Comparison of ENCODE assay signal across 9 mouse cellular contexts in the genomic region with DNA sequence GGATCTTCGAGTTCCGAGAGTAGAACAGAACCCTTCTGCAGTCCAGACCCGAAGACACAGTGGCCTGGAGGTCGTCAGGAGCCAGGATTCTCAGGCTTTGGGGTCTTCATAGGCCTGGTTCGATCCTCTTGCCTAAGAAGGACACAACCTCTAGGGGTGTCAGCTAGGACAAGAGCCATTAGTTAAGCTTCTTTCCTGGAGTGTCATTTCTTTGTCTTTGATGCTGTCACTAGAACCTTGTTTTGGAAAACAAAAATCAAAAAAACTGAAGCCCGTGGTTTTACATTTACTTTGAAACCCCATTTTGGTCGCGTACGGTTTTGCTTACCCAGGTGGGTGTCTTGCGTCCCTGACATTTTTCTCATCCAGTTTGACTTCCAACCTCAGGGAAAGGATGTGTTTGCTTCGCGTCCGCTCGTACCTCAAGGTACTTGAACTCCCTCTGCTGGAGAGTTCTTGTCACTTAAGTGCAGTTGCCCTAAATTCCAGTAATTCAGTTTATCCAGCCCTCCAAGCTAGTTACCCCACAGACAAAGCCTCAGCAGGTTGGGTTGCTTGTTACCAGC. TPM values are rescaled to one million over a fixed set of nuclear protein-coding genes. Genes with fewer than 3 reads are reported as not detected.
A peak's percentile ranks its signal among the peaks of the same experiment; 100 is the strongest.
DNase-seq lines count a peak whose midpoint lies in the region; ATAC-seq lines count a peak whose summit lies in the region.
"Had no signal": no experiment of that assay in that cellular context is flagged by ENCODE, and none has a peak within 500 bp of the region (broad histone marks: within the 10 kb centered on the region; RNA-seq: fewer than 3 reads in every experiment).

No protein-coding gene starts in this region.

- H3K9ac ChIP-seq in intestine, embryonic 15.5 days: peak overlapping the region; percentile 65

- peak; percentile 15 for DNase-seq in ovary, postnatal 36 days (ENCODE audit: low spot score)
- DNase-seq in ovary, postnatal 10 days (ENCODE audit: low spot score): no peak
- DNase-seq in cerebellum, postnatal 10 days: peak; percentile 74 to 87
- DNase-seq in frontal cortex, postnatal 14 days (ENCODE audit: low spot score in 2 of 2): peak; percentile 22 to 40
- peak; percentile 63 to 77 for DNase-seq in left cerebral cortex, postnatal 25 days (ENCODE audit: low spot score in 2 of 2)
- peak; percentile 59 for DNase-seq in spleen, adult 12 weeks (ENCODE audit: low spot score)

- peak overlapping the region; percentile 81 for H3K4me3 ChIP-seq in intestine, embryonic 15.5 days (replicated peaks)

- WGBS in intestine, embryonic 15.5 days: under 1% methylated on average over 14 of the region's 14 CpGs

- peaks cover 5% of the 10 kb centered on the region; the same call in 1 of the 2 replicates for H3K4me1 ChIP-seq in intestine, embryonic 15.5 days (replicated peaks)

- peak overlapping the region; percentile 62 for H3K4me2 ChIP-seq in intestine, embryonic 15.5 days (replicated peaks)

- 0 out of 2 replicates have a peak, but pooled peaks cover 4% of the 10 kb centered on the region for H3K36me3 ChIP-seq in intestine, embryonic 15.5 days

- no peaks in the 10 kb centered on the region for H3K27me3 ChIP-seq in intestine, embryonic 15.5 days (replicated peaks)

- ATAC-seq in intestine, embryonic 15.5 days: peak; percentile 69
- peak; percentile 69 for ATAC-seq in megakaryocyte-erythroid progenitor cell, adult 5-6 weeks (replicated peaks; ENCODE audit: low FRiP score, low TSS enrichment, poor library complexity, severe bottlenecking)

- intact Hi-C loops in left cerebral cortex, postnatal 25 days (cut with DNase I): loop anchor here (1.0 to 5.0 kb wide), 2 partner anchors 19 to 40 kb away; partner anchors contain the start of gene Stat2

- peak overlapping the region; percentile 90 for H3K27ac ChIP-seq in intestine, embryonic 15.5 days

- H3K9me3 ChIP-seq in intestine, embryonic 15.5 days: no peaks in the 10 kb centered on the region

RNA-seq across cellular contexts. Expression of gene Timeless, which starts 0.6 kb away (rescaled TPM):
- polyA plus RNA-seq in intestine, embryonic 15.5 days (2015; fragmentation: Nextera tagmentation; extraction: Ambion mirVana): 40.8 and 41.3 TPM in 2 replicates
- 1 to 10 TPM; 6.8 to 8.3 TPM for total RNA-seq in left cerebral cortex, postnatal 25 days (2021)
- 104 and 125 TPM in 2 replicates for total RNA-seq in megakaryocyte-erythroid progenitor cell, adult 5-6 weeks (2014; fragmentation: Nextera tagmentation)
- 105 and 128 TPM in 2 replicates for total RNA-seq in megakaryocyte-erythroid progenitor cell, adult 5-6 weeks (2017)

RNA-seq across cellular contexts. Expression of gene Mip, which starts 6.9 kb away (rescaled TPM):
- polyA plus RNA-seq in intestine, embryonic 15.5 days (2015; fragmentation: Nextera tagmentation; extraction: Ambion mirVana): 0.19 TPM in 1 of 2 replicates, not detected in the other
- total RNA-seq in left cerebral cortex, postnatal 25 days (2021): not detected
- total RNA-seq in megakaryocyte-erythroid progenitor cell, adult 5-6 weeks (2014; fragmentation: Nextera tagmentation): 0.74 TPM in 1 of 2 replicates, not detected in the other
- 1.6 TPM in 1 of 2 replicates, not detected in the other for total RNA-seq in megakaryocyte-erythroid progenitor cell, adult 5-6 weeks (2017)
- total RNA-seq: adrenal gland, adult 18-20 months had no signal

RNA-seq across cellular contexts. Expression of gene Spryd4, which starts 20.9 kb away (rescaled TPM):
- 34.8 and 35.9 TPM in 2 replicates for polyA plus RNA-seq in intestine, embryonic 15.5 days (2015; fragmentation: Nextera tagmentation; extraction: Ambion mirVana)
- total RNA-seq in left cerebral cortex, postnatal 25 days (2021): 10 to 100 TPM; 10.1 to 10.7 TPM
- 37.3 and 44.4 TPM in 2 replicates for total RNA-seq in megakaryocyte-erythroid progenitor cell, adult 5-6 weeks (2014; fragmentation: Nextera tagmentation)
- total RNA-seq in megakaryocyte-erythroid progenitor cell, adult 5-6 weeks (2017): 31.2 and 39.7 TPM in 2 replicates

RNA-seq across cellular contexts. Expression of gene Apon, which starts 21.4 kb away (rescaled TPM):
- 0.26 and 0.35 TPM in 2 replicates for polyA plus RNA-seq in intestine, embryonic 15.5 days (2015; fragmentation: Nextera tagmentation; extraction: Ambion mirVana)
- not detected for total RNA-seq in left cerebral cortex, postnatal 25 days (2021)
- total RNA-seq in megakaryocyte-erythroid progenitor cell, adult 5-6 weeks (2014; fragmentation: Nextera tagmentation): 1.3 and 1.7 TPM in 2 replicates
- total RNA-seq in megakaryocyte-erythroid progenitor cell, adult 5-6 weeks (2017): not detected in 2 replicates
- total RNA-seq: adrenal gland, adult 18-20 months had no signal

RNA-seq across cellular contexts. Expression of gene Apof, which starts 36.0 kb away (rescaled TPM):
- 1.6 and 2.9 TPM in 2 replicates for polyA plus RNA-seq in intestine, embryonic 15.5 days (2015; fragmentation: Nextera tagmentation; extraction: Ambion mirVana)
- not detected for total RNA-seq in left cerebral cortex, postnatal 25 days (2021)
- total RNA-seq in megakaryocyte-erythroid progenitor cell, adult 5-6 weeks (2014; fragmentation: Nextera tagmentation): not detected in 2 replicates
- not detected in 2 replicates for total RNA-seq in megakaryocyte-erythroid progenitor cell, adult 5-6 weeks (2017)

Comparison
In these comparisons a context has a peak if more than half of its experiments do, and no peak if none do; other contexts are left out.
1. RNA of gene Timeless, which starts 0.6 kb away (total RNA-seq): 104 to 128 TPM in megakaryocyte-erythroid progenitor cell, adult 5-6 weeks; 6.8 to 8.3 TPM in left cerebral cortex, postnatal 25 days; every median in the first group is over 10 times any median in the second.